Mouse (Mus musculus): Measurements from ENCODE around the gene Ercc6. TPM values are rescaled to one million over a fixed set of nuclear protein-coding genes. Genes with fewer than 3 reads are reported as not detected.

The Ercc6 gene
- polyA plus RNA-seq, 1 experiment = 9.4 TPM

- TF ChIP-seq CTCF (IDR thresholded peaks at IDR 0.05; ENCODE audit: borderline replicate concordance, control insufficient read depth, extremely low read depth, insufficient read depth, low read length, poor library complexity) (no peak), POLR2A (IDR thresholded peaks at IDR 0.05; ENCODE audit: control insufficient read depth, extremely low read depth, insufficient read depth, low read length, poor library complexity) (no peak)
- WGBS = 95% methylated on average over 14 of the region's 14 CpGs
- H3K4me3 ChIP-seq (ENCODE audit: control insufficient read depth, insufficient read depth, low read length) = no peak overlapping the region
- no peaks in the 10 kb centered on the region for H3K4me1 ChIP-seq (replicated peaks; ENCODE audit: control insufficient read depth, insufficient read depth, low read length)
- no peak for DNase-seq
- no peaks in the 10 kb centered on the region for H3K27me3 ChIP-seq (ENCODE audit: control insufficient read depth, insufficient read depth, low read length)
- H3K27ac ChIP-seq (ENCODE audit: control insufficient read depth, insufficient read depth, low read length) = no peak overlapping the region
- H3K36me3 ChIP-seq (ENCODE audit: control insufficient read depth, insufficient read depth, low read length) = 0 out of 2 replicates have a peak, but pooled peaks cover 5% of the 10 kb centered on the region
These were observed 12.8 kb downstream of the Ercc6 start for GRCm38 (mm10) chr14:32525996-32526705.

GRCm38 (mm10) chr14:32527211-32527610 is 13.9 kb downstream of the Ercc6 start:
- no peak overlapping the region for H3K4me3 ChIP-seq (ENCODE audit: control insufficient read depth, insufficient read depth, low read length)
- DNase-seq = no peak
- H3K36me3 ChIP-seq (ENCODE audit: control insufficient read depth, insufficient read depth, low read length) = 0 out of 2 replicates have a peak, but pooled peaks cover 5% of the 10 kb centered on the region
- H3K4me1 ChIP-seq (replicated peaks; ENCODE audit: control insufficient read depth, insufficient read depth, low read length) = no peaks in the 10 kb centered on the region
- no peak overlapping the region for H3K27ac ChIP-seq (ENCODE audit: control insufficient read depth, insufficient read depth, low read length)
- TF ChIP-seq CTCF (IDR thresholded peaks at IDR 0.05; ENCODE audit: borderline replicate concordance, control insufficient read depth, extremely low read depth, insufficient read depth, low read length, poor library complexity) = no peak
- TF ChIP-seq POLR2A (IDR thresholded peaks at IDR 0.05; ENCODE audit: control insufficient read depth, extremely low read depth, insufficient read depth, low read length, poor library complexity) = no peak
- 97% methylated on average over 9 of the region's 9 CpGs for WGBS
- no peaks in the 10 kb centered on the region for H3K27me3 ChIP-seq (ENCODE audit: control insufficient read depth, insufficient read depth, low read length)

GRCm38 (mm10) chr14:32529036-32529435 is 15.7 kb downstream of the Ercc6 start:
- Histone ChIP-seq H3K27me3 (ENCODE audit: control insufficient read depth, insufficient read depth, low read length) (no peaks in the 10 kb centered on the region), H3K4me3 (ENCODE audit: control insufficient read depth, insufficient read depth, low read length) (no peak overlapping the region), H3K36me3 (ENCODE audit: control insufficient read depth, insufficient read depth, low read length) (0 out of 2 replicates have a peak, but pooled peaks cover 5% of the 10 kb centered on the region), H3K27ac (ENCODE audit: control insufficient read depth, insufficient read depth, low read length) (no peak overlapping the region), H3K4me1 (replicated peaks; ENCODE audit: control insufficient read depth, insufficient read depth, low read length) (no peaks in the 10 kb centered on the region)
- TF ChIP-seq CTCF (IDR thresholded peaks at IDR 0.05; ENCODE audit: borderline replicate concordance, control insufficient read depth, extremely low read depth, insufficient read depth, low read length, poor library complexity) (no peak), POLR2A (IDR thresholded peaks at IDR 0.05; ENCODE audit: control insufficient read depth, extremely low read depth, insufficient read depth, low read length, poor library complexity) (no peak)
- no peak for DNase-seq
- WGBS = 97% methylated on average over 7 of the region's 7 CpGs

- no peaks in the 10 kb centered on the region for H3K4me1 ChIP-seq (replicated peaks; ENCODE audit: control insufficient read depth, insufficient read depth, low read length)
- no peaks in the 10 kb centered on the region for H3K27me3 ChIP-seq (ENCODE audit: control insufficient read depth, insufficient read depth, low read length)
- peaks cover 5% of the 10 kb centered on the region; the same call in 1 of the 2 replicates for H3K36me3 ChIP-seq (ENCODE audit: control insufficient read depth, insufficient read depth, low read length)
- TF ChIP-seq POLR2A (IDR thresholded peaks at IDR 0.05; ENCODE audit: control insufficient read depth, extremely low read depth, insufficient read depth, low read length, poor library complexity) = no peak
- H3K4me3 ChIP-seq (ENCODE audit: control insufficient read depth, insufficient read depth, low read length) = no peak overlapping the region
- WGBS = 15% methylated on average over 2 of the region's 2 CpGs
- H3K27ac ChIP-seq (ENCODE audit: control insufficient read depth, insufficient read depth, low read length) = no peak overlapping the region
- DNase-seq = peak; percentile 11
These were observed 17.6 kb downstream of the Ercc6 start for GRCm38 (mm10) chr14:32530896-32531295.

GRCm38 (mm10) chr14:32531371-32531770 is 18.1 kb downstream of the Ercc6 start:
- WGBS = 94% methylated on average over 3 of the region's 3 CpGs
- Histone ChIP-seq H3K36me3 (ENCODE audit: control insufficient read depth, insufficient read depth, low read length) (peaks cover 8% of the 10 kb centered on the region; the same call in 1 of the 2 replicates), H3K4me3 (ENCODE audit: control insufficient read depth, insufficient read depth, low read length) (no peak overlapping the region)

GRCm38 (mm10) chr14:32532381-32533147 is 19.2 kb downstream of the Ercc6 start:
- WGBS = 92% methylated on average over 7 of the region's 7 CpGs
- H3K36me3 ChIP-seq (ENCODE audit: control insufficient read depth, insufficient read depth, low read length) = peaks cover 4% of the 10 kb centered on the region; the same call in 1 of the 2 replicates

More at GRCm38 (mm10) chr14:32531371-32531770, 18.1 kb downstream of the Ercc6 start:
- Histone ChIP-seq H3K27me3 (ENCODE audit: control insufficient read depth, insufficient read depth, low read length) (no peaks in the 10 kb centered on the region), H3K4me1 (replicated peaks; ENCODE audit: control insufficient read depth, insufficient read depth, low read length) (no peaks in the 10 kb centered on the region), H3K27ac (ENCODE audit: control insufficient read depth, insufficient read depth, low read length) (no peak overlapping the region)
- TF ChIP-seq CTCF (IDR thresholded peaks at IDR 0.05; ENCODE audit: borderline replicate concordance, control insufficient read depth, extremely low read depth, insufficient read depth, low read length, poor library complexity) (no peak), POLR2A (IDR thresholded peaks at IDR 0.05; ENCODE audit: control insufficient read depth, extremely low read depth, insufficient read depth, low read length, poor library complexity) (no peak)
- DNase-seq = no peak

More at GRCm38 (mm10) chr14:32532381-32533147, 19.2 kb downstream of the Ercc6 start:
- H3K27ac ChIP-seq (ENCODE audit: control insufficient read depth, insufficient read depth, low read length) = no peak overlapping the region
- H3K4me1 ChIP-seq (replicated peaks; ENCODE audit: control insufficient read depth, insufficient read depth, low read length) = no peaks in the 10 kb centered on the region
- H3K4me3 ChIP-seq (ENCODE audit: control insufficient read depth, insufficient read depth, low read length) = no peak overlapping the region
- H3K27me3 ChIP-seq (ENCODE audit: control insufficient read depth, insufficient read depth, low read length) = no peaks in the 10 kb centered on the region
- TF ChIP-seq POLR2A (IDR thresholded peaks at IDR 0.05; ENCODE audit: control insufficient read depth, extremely low read depth, insufficient read depth, low read length, poor library complexity) (no peak), CTCF (IDR thresholded peaks at IDR 0.05; ENCODE audit: borderline replicate concordance, control insufficient read depth, extremely low read depth, insufficient read depth, low read length, poor library complexity) (no peak)
- DNase-seq = no peak
